Mouse (Mus musculus) activated CD4-positive, CD25-positive, alpha-beta regulatory T cell, adult 9 weeks (primary cell): ENCODE measurements around the gene Gm9732. TPM values are rescaled to one million over a fixed set of nuclear protein-coding genes. Genes with fewer than 3 reads are reported as not detected.

Experiments
- polyA plus RNA-seq: library from polyadenylated mRNA; unstranded; fragments of 100-300 nt; shearing (Covaris generic); gene quantifications from one replicate; pipeline ENCODE4 v1.2.1, GENCODE M21; 2017

The Gm9732 gene
- polyA plus RNA-seq: not detected

DNA sequence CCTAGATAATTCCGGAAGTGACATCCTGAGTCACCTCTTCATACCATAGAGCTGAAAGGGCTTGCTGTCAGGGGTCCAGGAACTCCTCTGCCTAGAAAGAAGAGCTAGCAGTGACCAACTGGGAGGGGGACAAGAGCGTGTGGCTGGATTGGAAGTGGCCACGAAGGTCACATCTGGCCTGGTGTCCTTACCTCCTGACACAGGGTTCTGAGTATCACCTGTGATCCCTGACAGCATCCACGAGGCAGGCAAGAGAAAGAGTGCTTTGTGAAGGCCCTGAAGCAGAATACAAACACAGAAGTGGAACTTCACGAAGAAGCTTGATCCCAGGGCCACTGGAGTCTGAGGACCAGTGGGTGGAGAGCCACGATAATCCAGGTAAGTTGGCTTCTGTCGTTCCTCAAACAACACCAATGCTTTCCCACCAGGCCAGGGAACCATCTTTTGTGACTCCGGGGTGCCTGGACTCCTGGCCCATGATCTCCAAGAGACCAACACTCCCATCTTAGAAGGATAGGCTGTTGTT, at the start of gene Gm9732:
Gm9732 (plus strand) TSS at position 51 of the 526 bp plus-strand sequence.

DNA sequence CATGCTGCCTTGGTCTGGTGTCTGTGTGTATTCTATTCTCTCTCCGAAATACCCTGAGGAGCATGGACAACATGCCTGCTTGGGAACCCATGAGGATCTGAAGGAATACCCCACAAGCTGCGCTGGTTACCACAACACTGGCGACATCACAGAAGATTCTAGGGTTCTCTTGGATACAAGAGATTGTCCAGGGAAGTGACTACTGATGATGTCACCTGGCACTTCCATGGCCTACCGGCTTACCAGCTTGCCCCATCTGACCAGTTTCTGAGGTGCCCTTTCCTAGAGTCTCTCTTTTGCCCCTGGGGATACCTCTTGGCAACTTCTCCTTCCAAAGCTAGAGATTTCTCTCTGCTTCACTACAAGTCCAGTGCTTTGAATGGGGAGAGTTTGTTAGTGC, 39.6 kb upstream of the Gm9732 start, which contains the start of gene Gm8122:
Gm8122 (minus strand) TSS at position 101 of the 400 bp plus-strand sequence.

GRCm38 (mm10) chr14:43258349-43258748, 16.5 kb upstream of the Gm9732 start, which contains the start of gene Gm8126:
Gene Gm8126 (plus strand): TSS chr14:43258649.

GRCm38 (mm10) chr14:43293503-43293902, 18.7 kb downstream of the Gm9732 start, which contains the start of gene Gm8127:
Gene Gm8127 (minus strand): TSS chr14:43293832.

GRCm38 (mm10) chr14:43347711-43348110, 72.9 kb downstream of the Gm9732 start, which contains the start of gene 1700001F09Rik:
Gene 1700001F09Rik (minus strand): TSS chr14:43347811.

Other genes starting within 250 kb of the Gm9732 start
- gene Gm8094, start 198.4 kb upstream of the Gm9732 start, polyA plus RNA-seq: not detected
- gene Gm8104, start 174.4 kb upstream of the Gm9732 start, polyA plus RNA-seq: not detected
- not detected for gene Gm7233, start 95.2 kb upstream of the Gm9732 start, polyA plus RNA-seq
- not detected for gene Gm8122, start 39.7 kb upstream of the Gm9732 start, polyA plus RNA-seq
- gene Gm8126, start 16.4 kb upstream of the Gm9732 start, polyA plus RNA-seq: not detected
- not detected for gene Gm8127, start 18.8 kb downstream of the Gm9732 start, polyA plus RNA-seq
- gene 1700001F09Rik, start 72.8 kb downstream of the Gm9732 start, polyA plus RNA-seq: not detected
- not detected for gene Gm8138, start 141.3 kb downstream of the Gm9732 start, polyA plus RNA-seq